Mouse (Mus musculus): ENCODE measurements at regions not wholly inside any gene's neighbourhood (a gene's known extent, or its start where the extent isn't known, plus 50 kb on each side); places are given as distances from the start of the nearest gene placed in this dataset.

GRCm38 (mm10) chr13:97567632-97568031 lies 192.8 kb downstream of the Gm10260 start:
- TF ChIP-seq POLR2A (IDR thresholded peaks at IDR 0.05; ENCODE audit: extremely low read depth, insufficient read depth, low read length) (no peak), CTCF (IDR thresholded peaks at IDR 0.05; ENCODE audit: low read depth, low read length) (no peak)

Data from liver, adult 2 months (tissue).